Mouse (Mus musculus) ES-E14 (cell line): Measurements from ENCODE around the gene Ldlrad3.

ENCODE experiments used
- CHD2 ChIP-seq: IDR thresholded peaks from 2 replicates; pipeline ENCODE4 v1.6.1; 2014; ENCODE audit warnings: mild to moderate bottlenecking, low read depth, low read length, inconsistent platforms
- HCFC1 ChIP-seq: IDR thresholded peaks from 2 replicates; pipeline ENCODE4 v1.6.1; 2012; ENCODE audit warnings: low read length, inconsistent platforms, borderline replicate concordance; ENCODE audit not compliant: insufficient read depth
- MAFK ChIP-seq: IDR thresholded peaks from 2 replicates; pipeline ENCODE4 v1.6.1; 2014; ENCODE audit warnings: mild to moderate bottlenecking, low read depth, low read length, inconsistent platforms; ENCODE audit not compliant: insufficient read depth
- ZC3H11A ChIP-seq: IDR thresholded peaks from 2 replicates; pipeline ENCODE4 v1.6.1; 2012; ENCODE audit warnings: low read depth, mild to moderate bottlenecking, inconsistent platforms, low read length, borderline replicate concordance
- ZNF384 ChIP-seq: IDR thresholded peaks from 2 replicates; pipeline ENCODE4 v1.6.1; 2012; ENCODE audit warnings: low read depth, low read length, inconsistent platforms

GRCm38 (mm10) chr2:102072859-102073258, 113.3 kb downstream of the Ldlrad3 start:
- TF ChIP-seq ZC3H11A (no peak), MAFK (no peak), HCFC1 (no peak), ZNF384 (no peak), CHD2 (no peak)
